Mouse (Mus musculus) urinary bladder, postnatal 14 days (tissue): ENCODE measurements around the gene Gm10428.
"Not testable (repeated sequence)": the region's sequence is repeated elsewhere in the genome, so short reads cannot be mapped to it uniquely, and the experiment has no call there.

Experiments
- DNase-seq: peaks from one replicate; pipeline ENCODE4 v3.0.0; 2021; ENCODE audit warnings: low spot score

Gene Gm10428

GRCm38 (mm10) chr11:62752780-62753179, at the start of gene Gm10428:
Gene Gm10428 (plus strand): TSS chr11:62753100.
- DNase-seq, result no peak

DNA sequence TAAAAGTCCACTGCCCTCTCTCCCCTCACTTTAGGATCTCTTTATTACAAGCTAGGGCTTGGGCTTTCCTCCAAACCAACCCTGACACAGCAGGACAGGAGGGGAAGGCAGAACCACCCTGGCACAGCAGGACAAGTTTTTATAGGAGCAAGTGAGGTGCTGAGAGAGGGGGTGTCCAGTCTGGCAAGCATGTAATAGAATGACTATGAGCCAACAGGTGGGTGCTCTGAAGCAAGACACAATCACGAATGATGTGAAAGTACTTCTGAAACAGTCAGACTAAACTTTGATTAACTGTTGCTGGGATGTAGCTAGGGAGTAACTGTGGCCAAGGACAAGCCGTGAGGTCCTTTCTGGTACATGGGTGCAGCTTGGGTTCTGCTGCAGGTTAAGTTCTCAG, 46.8 kb upstream of the Gm10428 start:
- DNase-seq, result no peak

DNA sequence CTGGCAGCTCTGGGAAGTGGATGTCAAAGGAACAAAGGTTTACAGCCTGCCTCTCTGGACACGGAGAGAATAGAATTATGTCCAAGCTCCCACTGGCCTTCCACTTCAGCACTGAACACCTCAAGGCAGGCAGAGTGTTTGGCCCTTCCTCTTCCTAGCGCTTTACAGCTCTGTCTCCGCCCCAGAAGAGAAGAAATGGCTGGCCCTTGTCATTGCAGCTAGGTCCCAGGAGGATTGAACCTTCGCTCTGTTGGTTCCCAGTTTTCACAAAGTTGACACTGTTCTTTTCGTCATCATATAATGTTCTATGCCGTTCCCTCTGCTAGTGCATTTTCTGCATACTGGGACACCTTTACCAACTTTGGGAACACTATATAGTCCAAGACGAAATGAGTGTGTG, 44.6 kb upstream of the Gm10428 start:
- DNase-seq, result no peak

DNA sequence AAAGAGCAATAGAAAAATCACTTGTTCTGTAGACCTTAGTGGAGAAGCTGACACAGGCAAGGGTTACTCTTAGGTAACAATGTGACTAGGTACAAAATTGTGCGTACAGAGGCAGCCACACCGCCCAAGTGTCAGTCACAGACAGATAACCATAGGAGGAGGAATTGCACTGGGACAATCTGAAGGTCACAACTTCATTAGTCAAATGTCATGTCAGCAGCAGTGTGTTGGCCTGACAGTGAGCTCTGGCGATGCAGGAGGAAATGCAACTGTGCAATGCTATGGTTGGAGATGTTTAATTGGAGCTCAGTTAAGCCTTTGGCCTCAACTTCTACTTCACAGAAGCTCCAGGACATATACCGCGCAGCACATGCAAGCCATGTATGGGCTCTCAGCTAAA, 42.2 kb upstream of the Gm10428 start:
- no peak for DNase-seq

DNA sequence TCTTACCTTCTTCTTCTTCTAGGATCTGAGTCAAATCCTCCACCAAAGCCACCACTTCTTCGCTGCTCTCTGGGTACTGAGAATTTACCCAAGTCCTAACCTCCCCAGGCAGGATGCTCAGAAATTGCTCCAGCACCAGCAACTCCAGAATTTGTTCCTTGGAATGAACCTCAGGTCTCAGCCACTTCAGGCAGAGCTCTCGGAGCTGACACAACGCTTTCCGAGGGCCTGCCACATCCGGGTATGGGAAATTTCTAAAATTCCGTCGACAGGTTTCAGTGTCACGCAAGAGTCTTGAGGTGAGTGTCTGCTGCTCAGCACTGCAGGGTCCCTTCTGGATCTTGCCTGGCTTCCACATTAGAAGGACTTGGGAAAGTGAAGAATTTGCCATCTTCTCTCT, 24.6 kb upstream of the Gm10428 start:
- DNase-seq, result no peak

DNA sequence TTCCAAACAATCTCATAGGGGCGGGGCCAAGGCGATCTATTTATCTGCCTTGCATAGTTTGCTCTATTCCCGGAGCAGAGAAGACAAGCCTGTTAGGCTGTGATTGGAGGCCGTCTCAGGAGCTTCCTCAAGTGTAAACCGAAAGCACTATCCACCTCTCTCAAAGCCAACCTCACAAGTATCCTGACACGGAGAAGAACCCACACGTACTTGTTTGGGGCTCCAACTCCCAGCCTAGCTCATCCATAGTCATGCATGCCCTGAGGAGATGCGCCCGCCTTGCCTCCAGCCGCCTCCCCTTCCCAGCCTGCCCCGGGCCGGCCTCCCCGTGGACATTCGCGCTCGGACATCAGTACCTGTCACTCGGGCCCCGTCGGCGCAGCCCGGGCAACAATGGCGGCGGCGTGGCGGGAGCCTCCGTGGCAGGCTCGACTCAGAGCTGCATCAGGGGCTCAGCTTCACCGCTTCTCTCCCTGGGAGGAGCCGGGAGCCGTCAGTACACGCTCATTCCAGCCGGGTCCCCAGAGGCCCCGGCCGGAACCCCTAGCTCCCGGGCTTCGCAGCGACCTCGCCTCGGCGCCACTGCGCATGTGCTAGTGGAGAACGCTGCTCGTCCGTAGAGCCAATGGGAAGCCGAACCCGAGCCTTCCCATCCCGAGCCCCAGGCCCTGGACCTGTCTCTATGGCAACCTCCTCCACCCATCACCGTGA, 21.4 kb upstream of the Gm10428 start, which contains the start of gene Zfp287:
Zfp287 (minus strand) TSS at position 595 of the 711 bp plus-strand sequence.
- DNase-seq, result peak; percentile 85

DNA sequence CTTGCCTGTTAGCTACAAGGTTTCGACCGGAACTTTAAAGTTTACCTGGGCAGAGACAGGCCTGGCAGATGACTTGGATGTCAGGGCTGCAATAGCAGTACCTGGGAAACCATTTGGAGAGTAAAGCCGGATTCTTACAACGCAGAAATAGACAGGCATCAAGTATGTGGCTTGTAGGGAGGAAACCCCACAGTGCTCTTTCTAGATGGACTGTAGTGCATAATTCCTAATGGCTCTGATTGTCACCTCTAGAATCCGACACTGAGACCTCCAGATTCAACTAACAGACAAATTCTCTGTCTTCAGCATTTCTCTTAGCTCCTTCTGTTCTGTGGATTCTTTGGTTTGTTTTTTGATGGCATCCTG, 20.9 kb upstream of the Gm10428 start:
- no peak for DNase-seq

GRCm38 (mm10) chr11:62732665-62733064, 20.2 kb upstream of the Gm10428 start:
- no peak for DNase-seq

DNA sequence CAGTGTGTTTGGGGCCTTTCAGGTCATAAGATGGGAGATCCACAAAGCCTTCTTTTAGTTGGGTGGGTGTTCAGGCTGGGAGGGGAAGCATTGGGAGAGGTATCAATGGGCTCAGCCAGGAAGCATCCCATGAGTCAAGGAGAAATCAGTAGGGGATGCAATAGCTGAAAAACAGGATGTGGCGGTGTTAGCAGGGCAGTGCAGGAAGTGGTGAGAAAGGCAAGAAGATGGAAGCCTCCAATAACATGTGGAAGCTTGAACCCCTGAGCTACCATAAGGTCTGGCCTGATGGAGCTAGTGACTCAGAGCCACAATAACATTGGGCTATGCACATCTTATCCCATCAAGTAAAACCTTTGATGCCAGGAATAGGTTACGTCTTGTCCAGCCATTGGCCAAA, 11.7 kb upstream of the Gm10428 start:
- DNase-seq, result no peak

DNA sequence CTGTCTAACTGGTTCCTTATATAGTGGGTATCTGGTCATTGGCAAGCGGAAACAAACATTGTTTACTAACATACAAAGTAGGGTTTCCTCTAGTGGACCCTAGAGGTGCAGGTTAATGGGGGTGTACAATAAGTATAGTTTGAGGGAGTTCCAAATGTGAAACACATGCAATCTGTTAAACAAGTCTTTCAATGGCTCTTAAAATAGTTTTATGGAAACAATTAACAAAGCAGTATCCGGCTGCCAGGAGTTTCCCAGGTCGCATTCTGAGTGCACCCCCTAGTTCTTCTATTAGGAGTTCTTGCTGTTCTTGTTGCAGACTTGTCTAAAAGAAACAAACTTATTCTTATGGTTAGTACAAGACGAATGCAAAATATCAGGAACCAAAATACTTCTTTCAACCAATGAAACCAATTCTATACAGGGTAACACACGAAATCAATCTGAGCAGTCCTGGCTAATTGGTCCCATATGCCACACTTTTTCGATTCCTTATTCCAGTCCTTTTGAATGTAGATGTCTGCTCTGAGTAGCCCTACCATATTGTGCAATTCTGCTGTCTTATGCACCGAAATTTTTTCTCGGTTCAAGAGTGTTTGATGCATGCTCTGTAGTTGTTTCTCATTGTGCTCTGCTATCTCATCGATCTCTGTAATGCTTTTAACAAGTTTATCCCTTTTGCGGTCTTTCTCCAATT, 10.5 kb upstream of the Gm10428 start:
- DNase-seq, result no peak

DNA sequence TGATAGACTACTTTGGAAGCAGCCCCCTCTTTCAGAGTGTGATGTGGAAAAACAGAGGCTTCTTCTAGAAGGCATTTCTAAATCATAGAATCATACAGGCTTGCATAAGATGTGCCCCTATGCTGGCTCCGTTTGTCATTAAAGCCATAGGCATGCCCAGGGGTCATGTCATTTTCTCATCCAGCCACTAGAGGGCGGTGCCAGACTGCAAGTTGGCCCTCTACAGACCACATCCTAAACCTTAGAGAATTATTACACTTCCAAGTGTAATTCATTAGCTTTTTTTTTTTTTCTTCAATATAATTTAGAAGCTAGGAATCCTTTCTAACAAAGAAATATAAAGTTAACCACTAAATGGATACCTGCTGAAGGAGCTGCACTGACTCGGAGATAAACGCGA, 8.8 kb upstream of the Gm10428 start:
- DNase-seq, result peak; percentile 70

DNA sequence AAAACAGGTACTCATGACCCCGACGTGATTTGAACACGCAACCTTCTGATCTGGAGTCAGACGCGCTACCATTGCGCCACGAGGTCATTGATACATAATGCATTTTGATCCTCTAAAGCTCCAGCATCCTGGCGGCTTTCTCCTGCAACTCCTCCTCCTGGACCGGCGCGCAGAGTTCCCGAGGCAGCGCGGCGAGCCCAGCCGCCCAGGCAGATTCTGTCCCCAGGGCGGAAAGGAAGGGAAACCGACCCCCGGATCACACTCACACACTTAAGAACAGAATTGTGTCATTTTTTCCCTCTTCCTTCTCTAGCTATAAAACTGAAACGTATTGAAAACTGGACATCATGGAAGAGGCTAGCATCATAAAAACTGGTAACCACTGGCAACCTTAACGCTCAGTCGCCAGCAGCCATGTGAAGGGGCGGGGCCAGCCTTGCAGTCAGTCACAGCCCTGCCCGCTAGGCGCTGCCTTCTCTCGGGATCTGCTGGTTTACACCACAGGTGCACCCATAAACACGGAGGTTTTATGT, 6.8 kb upstream of the Gm10428 start:
- peak; percentile 65 for DNase-seq

- no peak for DNase-seq
These were observed 5.7 kb upstream of the Gm10428 start for GRCm38 (mm10) chr11:62747227-62747626.

DNA sequence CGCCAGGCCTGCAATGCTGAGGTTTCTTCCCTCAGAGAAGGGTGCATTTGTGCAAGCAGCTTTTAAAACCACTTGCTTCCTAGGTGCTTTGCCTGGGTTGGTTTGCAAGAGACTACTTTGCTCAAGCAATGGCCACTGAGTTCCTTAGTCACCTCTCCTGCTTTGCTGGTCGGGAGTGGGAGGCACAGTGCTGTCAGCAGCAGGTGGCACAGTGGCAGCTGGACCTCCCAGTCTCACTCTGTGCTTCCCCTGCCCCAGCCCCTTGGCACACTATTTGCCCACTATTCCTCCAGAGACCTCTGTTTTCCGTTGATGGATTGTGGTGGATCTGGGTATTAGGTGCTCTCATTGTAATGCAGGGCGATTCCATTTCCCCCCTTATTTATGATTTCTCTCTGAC, 4.8 kb upstream of the Gm10428 start:
- DNase-seq, result no peak

GRCm38 (mm10) chr11:62749445-62749844, 3.5 kb upstream of the Gm10428 start:
- not testable (repeated sequence) for DNase-seq

GRCm38 (mm10) chr11:62752191-62752590, 709 bp upstream of the Gm10428 start:
- DNase-seq, result no peak

DNA sequence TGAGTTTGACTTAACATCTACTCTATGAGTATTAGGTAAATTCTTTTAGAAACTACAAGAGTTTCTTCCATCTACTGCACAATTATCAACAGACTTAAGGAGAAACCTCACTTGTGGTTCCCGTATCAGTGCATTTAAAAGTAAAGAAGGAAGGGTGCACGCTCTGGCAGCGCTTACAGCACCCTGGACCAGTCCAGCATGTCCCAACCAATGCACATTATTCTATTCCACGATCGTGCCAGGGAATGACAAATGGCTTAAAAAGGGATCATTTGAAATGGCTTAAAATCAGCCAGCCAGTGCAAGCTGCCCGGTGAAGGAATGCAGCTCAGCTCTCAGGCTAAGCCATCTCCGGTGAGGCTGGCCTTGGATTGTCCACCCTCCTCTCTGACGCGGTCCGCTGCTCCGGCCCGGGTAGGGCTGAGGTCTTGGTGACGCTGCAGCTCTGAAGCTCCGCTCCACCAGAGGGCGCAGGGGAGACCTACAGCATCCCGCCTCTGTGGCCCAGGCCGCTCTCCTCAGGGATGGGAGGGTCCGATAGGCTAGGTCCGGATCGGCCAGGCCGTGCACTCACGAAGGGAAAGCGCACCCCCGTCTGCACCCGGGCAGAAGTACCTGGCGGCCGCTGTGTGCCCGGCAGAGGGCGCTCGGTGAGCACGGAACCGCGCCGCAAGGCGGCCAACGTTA, 3.7 kb downstream of the Gm10428 start:
- DNase-seq, result peak; percentile 98

DNA sequence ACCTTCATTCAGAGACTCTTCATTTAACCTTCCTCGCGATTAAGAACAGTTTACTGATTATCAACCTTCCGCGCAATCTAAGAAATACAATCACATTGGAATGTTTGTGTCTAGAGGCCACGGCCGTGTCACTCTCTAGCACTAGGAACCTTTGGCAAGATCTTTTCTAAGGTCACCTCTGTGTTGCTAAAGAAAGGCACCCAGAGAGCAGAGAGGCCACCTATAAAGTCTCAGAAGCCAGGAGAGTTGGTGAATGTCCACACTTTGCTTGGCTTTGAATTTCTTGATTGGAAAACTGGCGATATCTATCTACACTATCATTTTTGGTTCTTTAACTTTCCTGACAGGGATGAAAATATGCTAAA, 4.2 kb downstream of the Gm10428 start:
- no peak for DNase-seq

DNA sequence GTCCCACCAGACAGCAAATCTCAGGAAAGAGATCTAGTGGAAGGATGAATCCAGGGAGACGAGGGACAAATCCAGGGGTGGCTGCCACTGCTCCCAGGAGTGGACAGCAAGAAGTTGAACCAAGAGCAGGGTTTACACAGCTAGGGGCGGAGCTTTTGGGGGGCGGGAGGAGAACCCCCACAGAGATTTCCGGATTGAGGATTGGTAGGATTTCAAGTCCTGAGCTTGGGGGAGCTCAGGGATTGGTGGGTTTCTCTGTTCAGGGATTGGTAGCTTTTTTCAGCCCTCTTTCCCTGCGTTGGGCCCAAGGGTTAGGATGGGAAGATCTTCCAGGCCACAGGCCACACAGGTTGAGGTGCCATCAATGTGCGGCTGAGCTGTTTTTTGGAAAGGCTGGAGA, 5.0 kb downstream of the Gm10428 start:
- DNase-seq, result no peak

DNA sequence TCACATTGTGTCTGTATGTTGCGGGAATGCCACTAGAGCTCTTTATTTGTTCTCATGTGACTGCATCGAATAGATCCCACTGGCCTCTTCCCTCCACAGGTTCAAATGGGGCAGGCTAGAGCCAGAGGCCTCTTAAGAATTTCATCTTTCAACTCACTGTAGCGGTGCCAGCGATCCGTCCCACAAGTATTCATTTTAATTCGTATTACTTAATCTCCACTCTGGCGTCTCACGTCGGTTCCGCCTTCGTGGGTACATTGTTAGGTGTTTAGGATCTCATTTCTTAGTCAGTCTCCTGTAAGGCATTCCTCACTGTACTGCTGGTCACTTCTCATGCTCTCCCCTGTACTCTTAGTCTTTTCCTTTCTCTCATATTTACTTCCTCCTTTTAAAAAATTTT, 5.6 kb downstream of the Gm10428 start:
- DNase-seq, result no peak

DNA sequence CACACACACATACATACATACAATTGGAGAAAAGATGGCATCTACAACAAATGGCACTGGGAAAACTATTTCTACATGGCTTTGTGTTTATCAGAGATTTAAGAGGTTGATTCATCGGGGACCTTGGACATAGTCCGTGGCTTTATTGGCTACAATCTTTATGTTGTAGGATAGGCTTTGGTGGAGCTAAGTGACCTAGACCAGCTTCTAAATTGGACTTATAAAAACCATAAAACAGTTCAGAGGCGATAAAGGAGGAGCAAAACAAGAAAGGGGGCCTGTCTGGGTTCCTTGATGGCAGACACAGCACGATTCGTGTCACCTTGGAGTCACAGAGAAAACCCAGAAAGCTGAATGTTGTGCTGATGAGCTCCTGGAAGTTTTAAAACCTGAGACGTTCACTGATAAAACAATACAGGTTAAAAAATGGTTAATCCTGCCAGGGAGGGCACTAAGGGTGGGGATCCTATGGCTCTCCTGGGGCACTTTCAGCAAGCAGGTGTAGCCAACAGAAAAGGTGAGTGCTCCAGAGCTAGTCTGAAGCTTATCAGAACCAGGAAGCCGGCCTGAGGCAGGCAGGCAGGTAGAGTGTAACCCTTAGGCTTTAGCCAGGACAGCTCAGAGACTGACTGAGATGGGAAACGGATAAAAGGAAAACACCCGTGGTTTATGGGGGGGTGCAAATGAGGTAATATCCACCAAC, 8.0 kb downstream of the Gm10428 start:
- DNase-seq, result no peak

DNA sequence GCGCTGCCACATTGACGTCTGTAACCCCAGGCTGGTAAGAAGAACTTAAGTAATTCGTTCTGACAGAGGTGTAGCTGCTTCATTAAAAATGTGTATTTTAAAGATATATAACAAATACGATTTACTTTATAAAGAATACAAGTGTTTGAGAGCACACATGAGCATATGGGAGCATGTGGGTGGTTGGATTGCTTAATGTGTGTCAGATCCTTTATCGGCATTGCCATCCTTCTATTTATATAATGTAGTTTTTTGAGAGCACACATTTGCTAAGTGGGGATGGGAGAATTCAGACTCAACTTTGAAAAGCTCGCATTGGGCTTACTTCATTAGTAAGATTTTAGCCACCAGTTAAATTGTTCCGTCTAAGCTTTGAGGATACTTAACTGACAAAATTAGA, 23.6 kb downstream of the Gm10428 start:
- DNase-seq, result no peak
